Mouse (Mus musculus): ENCODE measurements around the gene Srsf2.

GRCm38 (mm10) chr11:116843261-116844233 is 9.3 kb downstream of the Srsf2 start, which contains the start of the genes Mettl23 and Jmjd6:
- TF ChIP-seq POLR2A (IDR thresholded peaks at IDR 0.05; ENCODE audit: control insufficient read depth, low read depth, low read length) (peak; percentile 94), CTCF (IDR thresholded peaks at IDR 0.05; ENCODE audit: control insufficient read depth, insufficient read depth, insufficient replicate concordance, low read depth, low read length) (no peak)
